In genomic region chr19:45030746-45031693, GRCm38 (mm10) we compare ENCODE assay signal across 8 mouse cellular contexts. TPM values are rescaled to one million over a fixed set of nuclear protein-coding genes. Genes with fewer than 3 reads are reported as not detected.
DNase-seq lines count a peak whose midpoint lies in the region; ATAC-seq and TF ChIP-seq lines count a peak whose summit lies in the region.

No protein-coding gene starts in this region.

- WGBS in cerebellum, adult 2 months = 29% methylated on average over 20 of the region's 20 CpGs
- 35% methylated on average over 20 of the region's 20 CpGs for WGBS in lung, postnatal 0 days

- H3K4me1 ChIP-seq in cerebellum, adult 2 months (ENCODE audit: control insufficient read depth, insufficient read depth, low read length) = peaks cover 15% of the 10 kb centered on the region; the same call in 1 of the 2 replicates
- H3K4me1 ChIP-seq in lung, postnatal 0 days (ENCODE audit: insufficient read depth, low read depth, low read length) = no peaks in the 10 kb centered on the region; the same call in 1 of the 2 replicates

- no peaks in the 10 kb centered on the region for H3K9me3 ChIP-seq in lung, postnatal 0 days (ENCODE audit: low read length)

- no peak overlapping the region for H3K9ac ChIP-seq in lung, postnatal 0 days (replicated peaks; ENCODE audit: low read depth)

- 0 out of 2 replicates have a peak, but pooled peaks cover 6% of the 10 kb centered on the region for H3K36me3 ChIP-seq in lung, postnatal 0 days (ENCODE audit: insufficient read depth, low read length)

- H3K4me2 ChIP-seq in lung, postnatal 0 days (replicated peaks; ENCODE audit: low read depth, low read length) = peak overlapping the region; percentile 52

- DNase-seq in NIH3T3 (ENCODE audit: low read depth) = peak; percentile 98
- DNase-seq in cerebellum, adult 2 months = peak; percentile 83 to 87
- peak; percentile 87 for DNase-seq in forelimb bud, embryonic 11.5 days (ENCODE audit: low read depth, low spot score)
- peak; percentile 90 for DNase-seq in layer of hippocampus, adult 9-11 months
- DNase-seq in lung, postnatal 0 days (ENCODE audit: low spot score) = peak; percentile 95
- DNase-seq in ovary, postnatal 14 days (ENCODE audit: low spot score) = peak; percentile 79
- DNase-seq in thymus, postnatal 4 days = peak; percentile 79

- TF ChIP-seq EP300 in lung, postnatal 0 days (IDR thresholded peaks at IDR 0.05) = no peak

- TF ChIP-seq CTCF in cerebellum, adult 2 months (IDR thresholded peaks at IDR 0.05; ENCODE audit: borderline replicate concordance, insufficient read depth, low read depth, low read length) = peak; percentile 84
- peak; percentile 91 for TF ChIP-seq CTCF in lung, postnatal 0 days (IDR thresholded peaks at IDR 0.05)

- ATAC-seq in hematopoietic stem cell, adult 5-6 weeks (replicated peaks in 1 of 2; ENCODE audit: insufficient read depth in 1 of 2, low FRiP score in 2 of 2, low TSS enrichment in 1 of 2, low read depth in 1 of 2, poor library complexity in 2 of 2, severe bottlenecking in 2 of 2) = peak; percentile 48 to 59; a peak in 2 of 4 replicates
- ATAC-seq in lung, postnatal 0 days = peak; percentile 52

- TF ChIP-seq POLR2A in cerebellum, adult 2 months (IDR thresholded peaks at IDR 0.05; ENCODE audit: borderline replicate concordance, insufficient read depth, low read length) = no peak

- no peaks in the 10 kb centered on the region for H3K27me3 ChIP-seq in cerebellum, adult 2 months (ENCODE audit: control insufficient read depth, insufficient read depth, low read length)
- no peaks in the 10 kb centered on the region for H3K27me3 ChIP-seq in lung, postnatal 0 days (replicated peaks; ENCODE audit: insufficient read depth, low read length)

- H3K27ac ChIP-seq in cerebellum, adult 2 months (ENCODE audit: insufficient read depth, low read length) = no peak overlapping the region
- H3K27ac ChIP-seq in lung, postnatal 0 days (ENCODE audit: low read length) = no peak overlapping the region

- H3K4me3 ChIP-seq in cerebellum, adult 2 months (replicated peaks; ENCODE audit: insufficient read depth, low read depth, low read length) = no peak overlapping the region
- H3K4me3 ChIP-seq in lung, postnatal 0 days (ENCODE audit: low read depth, low read length) = no peak overlapping the region

RNA-seq across cellular contexts. Expression of gene Pdzd7, which starts 14.5 kb away (rescaled TPM):
- polyA plus RNA-seq in cerebellum, adult 2 months (2012; rRNA removed) = 7.6 and 9.1 TPM in 2 replicates
- not detected in 2 replicates for total RNA-seq in hematopoietic stem cell, adult 5-6 weeks (2017)
- polyA plus RNA-seq in lung, postnatal 0 days (2015; fragmentation: Nextera tagmentation; extraction: Ambion mirVana) = 0.12 and 0.13 TPM in 2 replicates

RNA-seq across cellular contexts. Expression of gene Sfxn3, which starts 16.3 kb away (rescaled TPM):
- polyA plus RNA-seq in cerebellum, adult 2 months (2012; rRNA removed) = 90.5 and 91.6 TPM in 2 replicates
- total RNA-seq in hematopoietic stem cell, adult 5-6 weeks (2017) = 12.0 and 16.0 TPM in 2 replicates
- 45.6 and 53.0 TPM in 2 replicates for polyA plus RNA-seq in lung, postnatal 0 days (2015; fragmentation: Nextera tagmentation; extraction: Ambion mirVana)

RNA-seq across cellular contexts. Expression of gene Lzts2, which starts 16.8 kb away (rescaled TPM):
- polyA plus RNA-seq in cerebellum, adult 2 months (2012; rRNA removed) = 54.1 and 56.3 TPM in 2 replicates
- 25.8 and 29.3 TPM in 2 replicates for total RNA-seq in hematopoietic stem cell, adult 5-6 weeks (2017)
- 56.0 and 59.4 TPM in 2 replicates for polyA plus RNA-seq in lung, postnatal 0 days (2015; fragmentation: Nextera tagmentation; extraction: Ambion mirVana)

RNA-seq across cellular contexts. Expression of gene Mrpl43, which starts 24.8 kb away (rescaled TPM):
- 86.7 and 88.3 TPM in 2 replicates for polyA plus RNA-seq in cerebellum, adult 2 months (2012; rRNA removed)
- 14.6 and 25.5 TPM in 2 replicates for total RNA-seq in hematopoietic stem cell, adult 5-6 weeks (2017)
- 62.6 and 63.3 TPM in 2 replicates for polyA plus RNA-seq in lung, postnatal 0 days (2015; fragmentation: Nextera tagmentation; extraction: Ambion mirVana)

RNA-seq across cellular contexts. Expression of gene Twnk, which starts 25.6 kb away (rescaled TPM):
- 11.2 and 11.7 TPM in 2 replicates for polyA plus RNA-seq in cerebellum, adult 2 months (2012; rRNA removed)
- total RNA-seq in hematopoietic stem cell, adult 5-6 weeks (2017) = 26.6 and 31.0 TPM in 2 replicates
- polyA plus RNA-seq in lung, postnatal 0 days (2015; fragmentation: Nextera tagmentation; extraction: Ambion mirVana) = 7.5 and 7.9 TPM in 2 replicates
